Mouse (Mus musculus) cerebellum, adult 2 months (tissue): ENCODE data around the gene Lca5.

Experiments
- CTCF ChIP-seq: fragments of 200-500 bp; IDR thresholded peaks from 2 replicates; pipeline ENCODE4 v1.5.1; 2011; ENCODE audit warnings: low read depth, mild to moderate bottlenecking, control low read depth, low read length, moderate library complexity, borderline replicate concordance; ENCODE audit not compliant: insufficient read depth
- POLR2A ChIP-seq: fragments of 200-500 bp; IDR thresholded peaks from 2 replicates; pipeline ENCODE4 v1.6.1; 2011; ENCODE audit warnings: low read length, control low read depth, borderline replicate concordance; ENCODE audit not compliant: insufficient read depth

DNA sequence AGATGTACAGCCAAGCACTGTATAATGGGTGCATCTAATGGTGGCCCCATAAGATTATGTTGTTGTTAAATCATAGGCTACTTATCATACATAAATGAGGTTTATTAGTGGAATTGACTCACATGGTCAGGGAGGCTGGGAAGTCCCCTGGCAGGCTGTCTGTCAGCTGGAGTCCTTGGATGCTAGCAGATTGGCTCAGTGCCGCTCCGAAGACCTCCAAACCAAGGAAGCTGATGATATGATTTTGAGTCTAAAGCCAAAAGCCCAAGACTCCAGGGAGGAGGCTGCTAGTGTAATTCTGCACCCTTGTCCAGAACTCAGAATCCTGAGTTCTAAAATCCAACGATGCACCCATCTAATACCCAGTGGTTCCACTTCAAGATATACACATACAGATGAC, 45.0 kb upstream of the Lca5 start:
- TF ChIP-seq CTCF (no peak), POLR2A (no peak)
